Mouse (Mus musculus): Measurements from ENCODE around the gene Dpp9. TPM values are rescaled to one million over a fixed set of nuclear protein-coding genes. Genes with fewer than 3 reads are reported as not detected.
"Not testable (repeated sequence)": the region's sequence is repeated elsewhere in the genome, so short reads cannot be mapped to it uniquely, and the experiment has no call there.

The Dpp9 gene
- total RNA-seq (2021): 40.4 and 41.3 TPM in 2 replicates
- long read RNA-seq, transcript Dpp9-201 (21 exons, 3,374 nt): major isoform, 39 of 77 reads
- long read RNA-seq, partial matches to known transcripts: 28 of 77 reads
- long read RNA-seq, other reads (novel, unspliced or antisense): 10 of 77 reads

GRCm38 (mm10) chr17:56218377-56219191 is at the start of gene Dpp9:
Gene Dpp9, minus strand, starts transcription at chr17:56218905.
- peak; percentile 86 for DNase-seq

GRCm38 (mm10) chr17:56266271-56266670 is 47.6 kb upstream of the Dpp9 start:
- no peak for DNase-seq

GRCm38 (mm10) chr17:56265869-56266268 is 47.2 kb upstream of the Dpp9 start:
- DNase-seq: no peak

- DNase-seq: no peak
Observed at GRCm38 (mm10) chr17:56265011-56265410, 46.3 kb upstream of the Dpp9 start.

- peak; percentile 74 for DNase-seq
Observed at GRCm38 (mm10) chr17:56264020-56264419, 45.3 kb upstream of the Dpp9 start.

- DNase-seq: no peak
Observed at GRCm38 (mm10) chr17:56262645-56263094, 44.0 kb upstream of the Dpp9 start.

- no peak for DNase-seq
Observed at GRCm38 (mm10) chr17:56261166-56261565, 42.5 kb upstream of the Dpp9 start.

- no peak for DNase-seq
Observed at GRCm38 (mm10) chr17:56259301-56260037, 40.8 kb upstream of the Dpp9 start.

GRCm38 (mm10) chr17:56258812-56259211 is 40.1 kb upstream of the Dpp9 start:
- not testable (repeated sequence) for DNase-seq

GRCm38 (mm10) chr17:56258269-56258668 is 39.6 kb upstream of the Dpp9 start:
- DNase-seq: not testable (repeated sequence)

- no peak for DNase-seq
Observed at GRCm38 (mm10) chr17:56257181-56257894, 38.6 kb upstream of the Dpp9 start.

GRCm38 (mm10) chr17:56256239-56256881 is 37.7 kb upstream of the Dpp9 start, which contains the start of gene Fem1a:
Gene Fem1a, plus strand, starts transcription at chr17:56256810.
- peak; percentile 83 for DNase-seq

- peak; percentile 99 for DNase-seq
Observed at GRCm38 (mm10) chr17:56255863-56256238, 37.1 kb upstream of the Dpp9 start.

- no peak for DNase-seq
Observed at GRCm38 (mm10) chr17:56255429-56255828, 36.7 kb upstream of the Dpp9 start.

- DNase-seq: no peak
Observed at GRCm38 (mm10) chr17:56254695-56255094, 36.0 kb upstream of the Dpp9 start.

- peak; percentile 70 for DNase-seq
Observed at GRCm38 (mm10) chr17:56251136-56251829, 32.6 kb upstream of the Dpp9 start.

- no peak for DNase-seq
Observed at GRCm38 (mm10) chr17:56245608-56246007, 26.9 kb upstream of the Dpp9 start.

- peak; percentile 92 for DNase-seq
Observed at GRCm38 (mm10) chr17:56241541-56242401, 23.1 kb upstream of the Dpp9 start.

- peak; percentile 57 for DNase-seq
Observed at GRCm38 (mm10) chr17:56233818-56234469, 15.2 kb upstream of the Dpp9 start.

GRCm38 (mm10) chr17:56233389-56233788 is 14.7 kb upstream of the Dpp9 start:
- DNase-seq: no peak

Data from adrenal gland, postnatal 25 days (tissue).